Mouse (Mus musculus): Measurements from ENCODE around the gene 4930432K21Rik. TPM values are rescaled to one million over a fixed set of nuclear protein-coding genes. Genes with fewer than 3 reads are reported as not detected.

Gene 4930432K21Rik
- 2.3 TPM for polyA plus RNA-seq (2017; shearing (Covaris generic))

DNA sequence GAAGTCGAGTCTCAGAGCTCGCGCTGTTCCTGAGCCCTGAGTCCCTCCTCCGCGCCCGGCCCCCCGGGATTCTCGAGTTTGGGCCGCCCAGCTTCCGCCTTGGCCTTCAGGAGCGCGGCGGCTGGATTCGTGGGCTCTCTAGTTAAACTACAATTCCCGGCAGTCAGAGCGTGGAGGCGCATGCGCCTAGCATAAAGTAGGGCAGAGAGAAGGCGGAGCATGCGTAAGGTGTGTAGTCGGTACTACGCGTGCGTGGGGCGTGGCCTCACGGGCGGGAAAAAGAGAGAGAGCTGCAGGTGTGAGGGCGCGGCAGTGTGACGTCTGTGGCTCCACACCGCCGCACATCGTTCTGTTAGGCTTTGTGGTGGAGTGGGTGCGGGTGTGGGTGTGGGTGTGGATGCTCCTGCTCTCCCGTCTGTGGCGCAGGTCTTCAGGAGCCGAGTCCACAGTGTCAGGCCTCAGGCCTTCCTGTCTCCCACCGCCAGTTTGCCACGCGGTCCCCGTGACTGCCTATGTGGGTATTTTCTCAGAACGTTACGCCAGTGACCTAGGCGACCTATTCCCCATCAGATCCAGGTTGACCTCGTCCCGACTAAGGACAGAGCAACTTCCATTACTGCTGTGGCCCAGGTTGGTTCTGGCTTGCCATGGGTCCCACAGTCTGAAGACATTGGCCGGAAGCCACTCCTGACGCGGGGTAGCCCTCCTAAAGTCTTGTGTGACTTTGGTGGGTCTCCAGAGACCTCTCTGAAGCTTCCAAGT is at the start of gene 4930432K21Rik, which contains the start of gene Cc2d1a:
Gene 4930432K21Rik, plus strand, starts transcription at position 257 of the 762 bp plus-strand sequence.
Gene Cc2d1a, minus strand, starts transcription at position 168 of the 762 bp plus-strand sequence.

DNA sequence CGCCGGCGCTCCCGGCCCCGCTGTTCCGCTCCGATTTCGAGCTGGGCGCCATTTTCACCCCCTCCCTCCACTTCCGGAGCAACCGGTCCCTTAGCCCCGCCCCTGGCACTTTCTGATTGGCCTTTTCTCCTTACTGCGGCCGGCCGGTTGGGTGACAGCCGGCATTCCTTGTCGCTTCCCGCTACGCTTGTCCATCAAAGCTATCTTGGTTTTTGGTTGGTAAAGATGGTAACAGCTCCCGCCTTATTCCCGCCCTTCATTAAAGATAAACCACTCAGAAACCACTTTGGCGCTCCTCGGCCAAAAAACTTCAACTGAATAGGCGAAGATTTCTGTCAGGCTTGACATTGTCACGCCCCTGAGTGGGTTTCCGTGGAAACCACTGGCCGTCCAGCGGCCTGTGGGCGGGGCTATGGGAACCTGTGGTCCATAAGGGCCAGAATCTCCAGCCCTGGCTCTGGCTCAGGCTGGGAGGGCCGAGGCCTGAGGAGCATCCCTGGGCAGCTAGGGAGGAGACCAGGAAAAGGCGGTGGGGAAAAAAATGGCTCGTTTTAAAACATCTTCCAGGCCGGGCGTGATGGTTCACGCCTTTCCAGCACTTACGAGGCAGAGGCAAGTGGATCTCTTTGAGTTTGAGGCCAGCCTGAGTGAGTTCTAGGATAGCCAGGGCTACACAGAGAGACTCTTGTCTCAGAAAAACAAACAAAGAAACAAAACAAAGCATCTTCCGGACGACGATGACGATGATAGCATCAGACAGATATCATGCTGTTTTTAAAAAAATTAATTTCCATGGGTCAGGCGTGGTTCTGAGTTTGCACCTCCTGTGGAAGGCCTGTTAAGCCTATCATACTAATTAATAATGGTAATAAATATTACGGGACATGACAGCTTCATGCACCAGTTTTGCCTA is 42.9 kb upstream of the 4930432K21Rik start, which contains the start of gene Dcaf15:
Gene Dcaf15, minus strand, starts transcription at position 72 of the 913 bp plus-strand sequence.

DNA sequence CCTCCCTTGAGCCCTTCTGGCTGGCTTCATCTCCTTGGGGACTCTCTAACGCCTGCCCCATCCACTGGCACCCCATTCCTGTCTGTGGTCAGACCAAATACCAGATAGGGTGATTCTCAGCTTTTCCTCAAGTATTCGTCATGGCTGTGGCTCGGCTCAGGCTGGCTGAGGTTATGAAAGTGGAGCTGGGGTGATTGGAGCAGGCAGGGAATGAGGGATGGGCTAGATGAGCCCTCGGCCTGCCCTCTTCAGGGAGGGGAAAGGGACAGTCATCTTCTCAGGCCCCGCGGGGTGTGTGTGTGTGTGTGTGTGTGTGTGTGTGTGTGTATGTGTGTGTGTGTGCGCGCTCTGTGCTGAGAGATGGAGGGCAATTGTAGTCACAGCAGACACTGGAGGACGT is 22.2 kb upstream of the 4930432K21Rik start, which contains the start of gene Podnl1:
Gene Podnl1, plus strand, starts transcription at position 334 of the 400 bp plus-strand sequence.

DNA sequence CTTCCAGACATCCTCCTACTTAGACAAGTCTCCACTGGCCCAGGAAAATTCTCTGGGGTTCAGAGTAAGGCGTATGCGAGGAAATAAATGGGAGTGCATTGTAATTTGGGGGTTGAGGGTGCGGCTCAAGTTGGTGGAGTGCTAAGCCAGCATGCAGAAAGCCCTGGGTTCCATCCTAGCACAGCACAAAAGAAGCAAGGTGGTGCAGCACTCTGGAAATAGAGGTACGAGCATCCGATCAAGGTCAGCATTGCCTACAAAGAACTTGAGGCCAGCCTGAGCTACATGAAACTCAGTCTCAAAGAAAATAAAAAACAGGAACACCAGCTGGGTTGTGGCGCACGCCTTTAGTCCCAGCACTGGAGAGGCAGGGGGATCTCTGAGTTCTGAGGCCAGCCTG is 37.3 kb downstream of the 4930432K21Rik start, which contains the start of gene Nanos3:
Gene Nanos3, minus strand, starts transcription at position 101 of the 400 bp plus-strand sequence.

Other genes with a start within 250 kb of the 4930432K21Rik start
- 8.6 TPM for gene Adgrl1, start 247.9 kb upstream of the 4930432K21Rik start, polyA plus RNA-seq (2017; shearing (Covaris generic))
- gene Gm10644, start 192.8 kb upstream of the 4930432K21Rik start, polyA plus RNA-seq (2017; shearing (Covaris generic)), result 0.49 TPM
- 16.3 TPM for gene Asf1b, start 192.5 kb upstream of the 4930432K21Rik start, polyA plus RNA-seq (2017; shearing (Covaris generic))
- gene Prkaca, start 175.0 kb upstream of the 4930432K21Rik start, polyA plus RNA-seq (2017; shearing (Covaris generic)), result 68.8 TPM
- 16.4 TPM for gene Samd1, start 150.4 kb upstream of the 4930432K21Rik start, polyA plus RNA-seq (2017; shearing (Covaris generic))
- gene 1700067K01Rik, start 146.5 kb upstream of the 4930432K21Rik start, polyA plus RNA-seq (2017; shearing (Covaris generic)), result 0.54 TPM
- 1.3 TPM for gene 2210011C24Rik, start 135.9 kb upstream of the 4930432K21Rik start, polyA plus RNA-seq (2017; shearing (Covaris generic))
- gene Palm3, start 126.6 kb upstream of the 4930432K21Rik start, polyA plus RNA-seq (2017; shearing (Covaris generic)), result 14.5 TPM
- 361 TPM for gene Il27ra, start 105.4 kb upstream of the 4930432K21Rik start, polyA plus RNA-seq (2017; shearing (Covaris generic))
- gene Rln3, start 103.0 kb upstream of the 4930432K21Rik start, polyA plus RNA-seq (2017; shearing (Covaris generic)), result 133 TPM
- 2.0 TPM for gene Gm10643, start 82.9 kb upstream of the 4930432K21Rik start, polyA plus RNA-seq (2017; shearing (Covaris generic))
- gene Rfx1, start 81.2 kb upstream of the 4930432K21Rik start, polyA plus RNA-seq (2017; shearing (Covaris generic)), result 42.0 TPM
- 33.5 TPM for gene Dcaf15, start 43.3 kb upstream of the 4930432K21Rik start, polyA plus RNA-seq (2017; shearing (Covaris generic))
- 11.6 TPM for gene Podnl1, start 22.0 kb upstream of the 4930432K21Rik start, polyA plus RNA-seq (2017; shearing (Covaris generic))
- gene Cc2d1a, start 89 bp upstream of the 4930432K21Rik start, polyA plus RNA-seq (2017; shearing (Covaris generic)), result 46.5 TPM
- gene Nanos3, start 37.2 kb downstream of the 4930432K21Rik start, polyA plus RNA-seq (2017; shearing (Covaris generic)), result 0.75 TPM
- 14.7 TPM for gene Zswim4, start 89.0 kb downstream of the 4930432K21Rik start, polyA plus RNA-seq (2017; shearing (Covaris generic))
- gene D8Ertd738e, start 101.7 kb downstream of the 4930432K21Rik start, polyA plus RNA-seq (2017; shearing (Covaris generic)), result 243 TPM
- 128 TPM for gene Mri1, start 109.3 kb downstream of the 4930432K21Rik start, polyA plus RNA-seq (2017; shearing (Covaris generic))
- 40.3 TPM for gene Ccdc130, start 122.4 kb downstream of the 4930432K21Rik start, polyA plus RNA-seq (2017; shearing (Covaris generic))
- gene Cacna1a, start 240.4 kb downstream of the 4930432K21Rik start, polyA plus RNA-seq (2017; shearing (Covaris generic)), result 13.1 TPM